Mouse (Mus musculus) cerebellum, adult 9-10 months (tissue): ENCODE data around the gene Prelp.
A peak's percentile ranks its signal among the peaks of the same experiment; 100 is the strongest.

Experiments used
- DNase-seq: peaks from one replicate; pipeline ENCODE4 v3.0.0; 2022

The Prelp gene

GRCm38 (mm10) chr1:133891489-133891888 is 29.7 kb downstream of the Prelp start:
- DNase-seq = no peak

- DNase-seq = no peak
Measured at GRCm38 (mm10) chr1:133889949-133890598, 31.1 kb downstream of the Prelp start.

DNA sequence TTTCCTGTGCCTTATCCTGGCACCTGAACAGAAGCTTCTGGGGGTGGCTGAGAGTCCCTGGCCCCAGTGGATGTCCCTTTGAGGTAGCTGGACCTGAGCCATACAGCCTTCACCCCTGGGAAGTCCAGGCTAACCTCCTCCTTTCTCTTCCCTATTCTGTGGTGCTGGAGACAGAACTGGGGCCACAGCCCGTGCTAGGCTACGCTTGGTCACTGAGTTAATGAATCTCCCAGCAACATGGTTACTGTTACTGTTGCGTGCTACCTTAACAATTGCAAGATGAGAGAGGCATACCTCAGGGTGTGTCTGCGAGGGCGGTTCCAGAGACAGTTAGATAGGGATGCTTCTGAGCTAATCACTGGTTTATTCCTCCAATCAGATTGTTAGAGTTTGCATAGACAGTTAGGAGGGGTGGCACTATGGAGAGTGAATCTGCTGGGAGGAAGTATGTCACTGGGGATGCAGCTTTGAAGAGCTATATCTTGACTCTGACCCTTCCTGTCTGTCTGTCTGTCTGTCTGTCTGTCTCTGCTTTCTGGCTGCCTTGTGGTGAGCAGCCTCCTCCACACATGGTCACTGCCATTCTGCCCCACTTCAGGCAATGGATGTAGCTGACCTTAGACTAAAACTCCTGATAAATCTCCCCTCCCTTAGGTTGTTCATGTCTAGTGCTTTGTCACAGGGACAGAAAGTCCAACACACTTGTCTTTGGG is 33.5 kb downstream of the Prelp start:
- no peak for DNase-seq

DNA sequence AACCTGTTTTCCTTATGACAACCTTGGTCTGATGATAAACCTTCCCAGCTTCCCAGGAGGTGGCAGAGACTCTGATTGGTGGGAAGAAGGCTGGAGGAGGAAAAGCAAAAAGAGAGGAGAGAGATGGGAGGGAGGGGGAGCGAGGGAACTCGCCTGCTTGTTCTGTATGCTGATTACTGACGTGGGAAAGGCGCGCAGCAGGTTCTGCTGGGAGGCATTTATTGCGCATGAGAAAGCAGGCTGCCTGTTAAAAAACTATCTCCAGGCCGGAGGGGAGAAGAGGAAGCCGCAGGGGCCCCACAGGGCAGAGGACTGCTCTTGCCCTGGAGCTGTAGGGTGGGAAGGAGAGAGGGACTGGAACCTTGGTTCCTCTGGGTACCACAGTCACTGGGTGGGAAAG is 34.2 kb downstream of the Prelp start:
- DNase-seq = peak; percentile 80

DNA sequence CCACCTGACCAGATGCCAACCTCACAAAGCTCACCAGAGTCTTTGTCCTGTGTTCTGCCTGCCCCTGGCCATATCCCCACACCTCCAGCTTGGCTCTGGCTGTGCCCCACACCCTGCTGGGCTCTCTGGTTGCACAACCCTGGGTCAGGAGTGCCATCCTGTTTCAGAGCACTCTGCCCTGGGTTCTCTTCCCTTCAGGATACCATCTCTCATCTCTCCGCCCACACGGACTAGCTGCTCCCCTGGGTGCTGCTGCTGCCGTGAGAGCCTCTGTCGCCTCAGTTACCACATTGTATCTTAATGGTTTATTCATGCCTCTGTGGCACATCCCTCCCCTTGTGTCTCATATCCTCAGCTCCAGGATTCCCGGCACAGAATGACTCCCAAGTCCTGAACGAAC is 34.8 kb downstream of the Prelp start:
- DNase-seq = peak; percentile 43

GRCm38 (mm10) chr1:133885811-133886210 is 35.4 kb downstream of the Prelp start:
- no peak for DNase-seq

GRCm38 (mm10) chr1:133884746-133885145 is 36.5 kb downstream of the Prelp start:
- DNase-seq = no peak

GRCm38 (mm10) chr1:133884090-133884489 is 37.1 kb downstream of the Prelp start:
- no peak for DNase-seq

- DNase-seq = peak; percentile 58
Measured at GRCm38 (mm10) chr1:133882283-133883217, 38.7 kb downstream of the Prelp start.

DNA sequence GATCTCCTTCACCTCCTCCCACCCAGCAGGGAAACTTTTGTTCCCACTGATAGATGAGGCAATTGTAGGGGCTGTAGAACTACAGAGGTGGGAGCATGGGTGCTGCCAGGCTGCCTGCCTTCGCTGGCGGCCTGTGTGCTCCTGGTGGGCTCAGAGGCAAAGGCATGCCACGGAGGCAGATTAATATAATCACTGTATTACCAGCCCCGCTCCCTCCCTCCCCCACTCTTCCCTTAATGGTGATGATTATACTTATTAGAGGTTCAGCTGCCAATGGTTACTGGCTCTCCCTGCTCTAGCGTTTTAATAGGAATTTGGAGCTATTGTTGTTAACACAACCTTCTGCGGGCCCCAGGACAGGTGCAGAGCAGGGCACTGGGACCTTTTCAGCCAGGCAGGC is 39.4 kb downstream of the Prelp start:
- no peak for DNase-seq

GRCm38 (mm10) chr1:133878825-133879423 is 42.3 kb downstream of the Prelp start:
- DNase-seq = no peak

DNA sequence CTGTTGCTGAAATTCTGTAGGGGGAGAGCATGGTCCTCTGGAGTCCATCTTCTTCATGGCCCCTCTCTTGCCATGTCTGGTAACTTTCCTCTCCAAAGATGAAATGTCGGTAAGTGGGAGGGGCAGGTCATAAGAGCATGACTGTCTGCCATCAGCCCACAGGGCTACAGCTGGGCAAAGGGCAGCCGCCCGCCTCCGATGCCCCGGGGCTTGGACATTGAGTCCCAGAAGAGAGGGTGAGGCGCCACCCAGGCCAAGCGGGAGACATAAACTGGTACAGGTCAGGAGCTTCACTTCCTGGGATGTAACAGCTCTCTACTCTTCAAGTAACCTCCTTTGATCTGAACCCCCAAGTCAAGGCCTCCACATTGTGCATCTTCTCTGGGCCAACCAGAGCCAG is 44.3 kb downstream of the Prelp start:
- DNase-seq = no peak

GRCm38 (mm10) chr1:133873086-133873813 is 48.0 kb downstream of the Prelp start:
- peak; percentile 83 for DNase-seq

GRCm38 (mm10) chr1:133871241-133871640 is 50.0 kb downstream of the Prelp start:
- DNase-seq = peak; percentile 80

DNA sequence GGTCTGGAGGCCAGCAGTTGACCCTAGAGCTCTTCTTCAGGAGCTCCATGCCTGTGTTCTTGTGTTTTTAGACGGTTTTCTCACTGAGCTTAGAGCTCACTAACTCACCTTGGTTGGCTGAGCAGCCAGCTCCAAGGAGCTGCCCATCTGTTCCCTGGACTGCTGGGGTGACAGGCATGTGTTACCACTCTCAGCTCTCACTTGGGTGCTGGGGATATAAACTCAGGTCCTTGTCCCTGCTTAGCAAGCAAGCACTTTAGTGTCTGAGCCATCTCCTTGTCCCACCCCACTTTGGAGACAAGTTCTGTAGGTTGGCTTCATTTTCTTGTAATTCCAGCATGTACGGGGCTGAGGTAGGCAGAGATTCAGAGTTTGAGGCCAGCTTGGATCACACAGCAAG is 52.0 kb downstream of the Prelp start:
- peak; percentile 89 for DNase-seq

DNA sequence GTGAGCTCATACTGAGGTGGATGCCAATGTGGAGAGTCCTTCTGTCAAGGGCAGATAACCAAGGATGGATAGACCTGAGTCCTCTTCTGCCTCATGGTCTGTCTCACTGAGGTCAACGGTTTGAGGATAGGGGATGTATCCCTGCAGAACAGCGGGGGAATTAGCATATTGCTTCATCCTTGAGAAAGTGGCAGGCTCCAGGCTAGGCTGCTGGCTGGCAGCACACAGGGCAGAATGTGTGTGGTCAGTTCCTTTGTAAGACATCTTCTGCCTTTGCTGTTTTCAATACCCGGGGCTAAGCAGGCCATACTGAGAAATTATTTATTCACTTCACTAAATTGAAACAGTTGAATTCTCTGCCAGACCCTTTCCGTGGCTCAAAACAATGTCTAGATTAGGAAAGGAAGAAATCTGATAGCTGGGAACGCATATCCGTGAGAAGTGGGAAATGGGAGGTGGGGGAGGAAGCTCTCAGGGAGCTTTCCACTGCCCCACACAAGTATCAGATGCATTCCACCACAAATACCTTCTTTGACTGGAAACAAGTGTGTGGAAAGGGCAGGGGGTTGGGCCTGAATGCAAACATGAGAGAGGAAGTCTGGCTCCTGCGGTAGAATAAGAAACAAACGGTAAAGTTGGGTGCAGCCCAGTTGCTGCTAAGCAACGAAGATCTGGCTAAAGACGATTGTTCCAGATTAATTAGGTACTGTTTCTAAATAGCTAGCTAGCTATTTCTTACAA is 57.8 kb downstream of the Prelp start:
- DNase-seq = no peak

DNA sequence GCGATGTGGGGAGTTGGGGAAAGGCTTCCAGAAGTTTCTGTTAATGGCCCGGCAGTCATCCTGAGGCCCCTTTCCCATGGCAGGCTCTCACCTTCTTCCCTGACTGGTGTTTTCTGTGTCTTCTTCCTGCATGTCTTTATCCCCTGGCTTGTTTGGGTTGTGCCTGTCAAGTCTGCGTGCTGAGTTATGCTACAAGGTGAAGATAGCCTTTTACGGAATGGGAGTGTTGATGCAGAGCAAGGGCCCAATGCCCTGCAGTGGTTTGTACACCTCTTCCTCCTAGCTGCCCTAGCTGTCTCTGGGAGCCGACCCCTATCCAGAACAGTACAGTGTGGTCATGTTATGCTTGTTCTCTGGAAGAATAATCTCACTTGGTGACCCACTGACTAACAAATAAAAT is 60.2 kb downstream of the Prelp start:
- DNase-seq = no peak
